Mouse (Mus musculus) retina, embryonic 14.5 days (tissue): ENCODE measurements around the gene Spata16.
A peak's percentile ranks its signal among the peaks of the same experiment; 100 is the strongest.
"Not testable (repeated sequence)": the region's sequence is repeated elsewhere in the genome, so short reads cannot be mapped to it uniquely, and the experiment has no call there.

Experiments
- DNase-seq: peaks from one replicate; pipeline ENCODE4 v3.0.0-alpha.2; 2015; ENCODE audit warnings: low spot score

Spata16 gene

GRCm38 (mm10) chr3:26637402-26637801 lies at the start of gene Spata16:
Spata16 (plus strand) TSS chr3:26637620.
- DNase-seq = no peak

GRCm38 (mm10) chr3:26604861-26605260 lies 32.6 kb upstream of the Spata16 start:
- no peak for DNase-seq

- DNase-seq = no peak
Measured at GRCm38 (mm10) chr3:26608531-26608930, 28.9 kb upstream of the Spata16 start.

GRCm38 (mm10) chr3:26639214-26639613 lies 1.8 kb downstream of the Spata16 start:
- peak; percentile 11 for DNase-seq

GRCm38 (mm10) chr3:26639851-26640250 lies 2.4 kb downstream of the Spata16 start:
- DNase-seq = peak; percentile 10

GRCm38 (mm10) chr3:26640321-26641075 lies 3.1 kb downstream of the Spata16 start:
- DNase-seq = peak; percentile 58

- DNase-seq = peak; percentile 97
Measured at GRCm38 (mm10) chr3:26641351-26642249, 4.2 kb downstream of the Spata16 start.

- no peak for DNase-seq
Measured at GRCm38 (mm10) chr3:26644136-26644535, 6.7 kb downstream of the Spata16 start.

GRCm38 (mm10) chr3:26646834-26647233 lies 9.4 kb downstream of the Spata16 start:
- no peak for DNase-seq

GRCm38 (mm10) chr3:26685832-26686231 lies 48.4 kb downstream of the Spata16 start:
- DNase-seq = no peak

- not testable (repeated sequence) for DNase-seq
Measured at GRCm38 (mm10) chr3:26709492-26709891, 72.1 kb downstream of the Spata16 start.

GRCm38 (mm10) chr3:26727526-26727925 lies 90.1 kb downstream of the Spata16 start:
- DNase-seq = no peak

GRCm38 (mm10) chr3:26750492-26750891 lies 113.1 kb downstream of the Spata16 start:
- no peak for DNase-seq

GRCm38 (mm10) chr3:26752441-26752840 lies 115.0 kb downstream of the Spata16 start:
- no peak for DNase-seq

GRCm38 (mm10) chr3:26793334-26794101 lies 156.1 kb downstream of the Spata16 start:
- no peak for DNase-seq

GRCm38 (mm10) chr3:26795851-26796538 lies 158.6 kb downstream of the Spata16 start:
- no peak for DNase-seq

- no peak for DNase-seq
Measured at GRCm38 (mm10) chr3:26796954-26797353, 159.5 kb downstream of the Spata16 start.

- no peak for DNase-seq
Measured at GRCm38 (mm10) chr3:26814307-26814706, 176.9 kb downstream of the Spata16 start.

GRCm38 (mm10) chr3:26815764-26816163 lies 178.3 kb downstream of the Spata16 start:
- DNase-seq = no peak

- DNase-seq = no peak
Measured at GRCm38 (mm10) chr3:26819398-26819797, 182.0 kb downstream of the Spata16 start.
